Mouse (Mus musculus) megakaryocyte, embryonic 14.5 days (primary cell): ENCODE data around the gene Pgam1.

Experiments used
- FLI1 ChIP-seq: IDR thresholded peaks from 2 replicates; pipeline ENCODE4 v1.6.1; 2012; ENCODE audit warnings: low read length, inconsistent platforms, mixed read lengths
- GATA1 ChIP-seq: IDR thresholded peaks from 3 replicates; pipeline ENCODE4 v1.6.1; 2012; ENCODE audit warnings: mixed read lengths, low read length, inconsistent platforms, borderline replicate concordance

DNA sequence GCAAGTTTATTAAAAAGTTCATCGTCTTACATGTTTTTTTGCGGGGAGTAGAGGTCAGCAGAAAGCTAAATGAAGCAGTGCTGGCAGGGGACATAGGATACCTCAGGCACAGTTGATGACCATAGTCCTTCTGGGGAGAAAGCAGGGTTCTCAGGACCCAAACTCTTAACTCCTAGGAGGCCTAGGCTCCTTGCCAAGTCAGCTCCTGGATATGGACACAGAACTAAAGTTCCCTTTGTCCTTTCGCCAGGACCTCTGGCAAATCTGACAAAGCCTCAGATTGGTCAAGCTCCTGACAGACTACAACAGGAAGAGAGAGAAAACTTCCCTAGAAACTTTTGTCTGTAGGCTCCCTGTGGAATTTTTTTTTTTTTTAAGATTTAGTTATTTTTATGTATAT lies 3.0 kb upstream of the Pgam1 start:
- TF ChIP-seq FLI1 (no peak), GATA1 (no peak)
